Mouse (Mus musculus) bone marrow, adult 2 months (tissue): ENCODE results near the gene Usp1.

ENCODE experiments used
- CTCF ChIP-seq: fragments of 200-500 bp; IDR thresholded peaks from 2 replicates; pipeline ENCODE4 v1.5.1; 2011; ENCODE audit warnings: low read length, control low read depth; ENCODE audit not compliant: control insufficient read depth, insufficient read depth
- POLR2A ChIP-seq: fragments of 200-500 bp; IDR thresholded peaks from 2 replicates; pipeline ENCODE4 v1.6.1; 2011; ENCODE audit warnings: low read depth, mild to moderate bottlenecking, control low read depth, low read length, borderline replicate concordance; ENCODE audit not compliant: control insufficient read depth

DNA sequence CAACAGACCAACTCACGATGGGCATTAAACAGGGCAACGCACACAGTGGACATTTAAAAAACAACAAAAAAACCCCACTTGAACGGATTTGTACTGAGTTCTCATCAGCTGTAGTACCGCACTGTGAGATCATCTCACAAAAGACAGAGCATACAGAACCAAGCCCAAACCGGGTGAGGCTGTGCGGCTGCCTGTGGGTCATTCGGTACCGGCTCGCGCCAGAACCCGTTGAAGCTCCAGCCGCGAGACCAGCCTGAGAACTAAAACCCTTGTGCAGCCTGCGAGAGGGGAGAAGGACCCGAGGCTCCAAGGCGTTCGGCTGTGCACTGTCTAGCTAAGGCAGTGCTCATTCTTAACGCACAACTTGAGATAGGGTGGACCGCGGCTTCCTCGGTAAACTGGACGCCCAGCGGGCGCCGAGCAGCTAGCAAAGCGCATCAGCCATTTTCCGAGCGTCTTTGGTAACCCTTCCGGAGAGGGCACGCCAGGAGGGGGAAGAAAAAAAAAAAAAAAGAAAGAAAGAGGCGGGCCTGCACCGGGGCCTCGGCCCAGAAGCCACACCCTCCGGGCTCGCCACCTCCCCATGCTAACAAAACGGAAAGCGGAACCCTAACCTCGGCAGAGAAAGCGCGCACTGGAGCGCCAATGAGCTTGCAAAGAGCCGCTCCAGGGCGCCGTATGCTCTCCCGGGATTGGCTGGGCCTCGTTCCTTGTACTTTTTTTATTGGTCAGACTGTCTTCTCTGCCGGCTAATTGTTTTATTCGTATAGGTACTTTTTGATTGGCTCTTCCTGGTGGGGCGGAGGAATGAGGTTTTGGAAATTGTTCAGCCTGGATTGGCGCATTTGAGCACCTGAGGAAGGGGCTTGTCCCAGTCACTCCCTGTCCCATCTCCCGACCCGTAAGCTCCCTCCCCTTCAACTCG lies 705 bp upstream of the Usp1 start:
- TF ChIP-seq POLR2A (peak; percentile 78; the same call in 1 of the 2 replicates), CTCF (no peak)
